Mouse (Mus musculus) liver, adult (tissue): ENCODE measurements at regions not wholly inside any gene's neighbourhood (a gene's known extent, or its start where the extent isn't known, plus 50 kb on each side); places are given as distances from the start of the nearest gene placed in this dataset.
A peak's percentile ranks its signal among the peaks of the same experiment; 100 is the strongest.

ENCODE experiments used
- GATA4 ChIP-seq: IDR thresholded peaks from 2 replicates; pipeline ENCODE4 v1.6.1; 2014; ENCODE audit warnings: mild to moderate bottlenecking, low read length; ENCODE audit not compliant: insufficient replicate concordance

GRCm38 (mm10) chr16:30793378-30793753 is 193.8 kb downstream of the Fam43a start:
- TF ChIP-seq GATA4 = no peak

DNA sequence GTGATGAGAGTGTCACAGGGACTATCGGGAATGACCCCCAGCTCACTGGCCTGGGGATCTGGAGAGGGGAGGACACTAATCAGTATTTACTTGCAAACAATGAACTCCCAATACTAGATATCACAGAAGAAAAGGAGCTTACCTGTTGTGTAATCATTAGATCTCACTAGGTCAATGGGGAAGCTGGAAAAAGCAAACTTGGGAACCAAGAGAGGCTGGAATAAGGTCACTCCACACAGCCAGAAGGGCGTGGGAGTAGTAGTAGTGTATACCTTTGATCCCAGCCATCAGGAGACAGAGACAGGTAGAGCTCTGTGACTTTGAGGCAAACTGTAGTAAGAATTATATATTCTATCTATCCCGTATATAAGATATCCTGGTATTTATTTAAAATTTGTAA is 194.3 kb downstream of the Fam43a start:
- TF ChIP-seq GATA4 = no peak

- TF ChIP-seq GATA4 = no peak; the same call in 1 of the 2 replicates
These were observed 196.0 kb downstream of the Fam43a start for GRCm38 (mm10) chr16:30795501-30795904.

DNA sequence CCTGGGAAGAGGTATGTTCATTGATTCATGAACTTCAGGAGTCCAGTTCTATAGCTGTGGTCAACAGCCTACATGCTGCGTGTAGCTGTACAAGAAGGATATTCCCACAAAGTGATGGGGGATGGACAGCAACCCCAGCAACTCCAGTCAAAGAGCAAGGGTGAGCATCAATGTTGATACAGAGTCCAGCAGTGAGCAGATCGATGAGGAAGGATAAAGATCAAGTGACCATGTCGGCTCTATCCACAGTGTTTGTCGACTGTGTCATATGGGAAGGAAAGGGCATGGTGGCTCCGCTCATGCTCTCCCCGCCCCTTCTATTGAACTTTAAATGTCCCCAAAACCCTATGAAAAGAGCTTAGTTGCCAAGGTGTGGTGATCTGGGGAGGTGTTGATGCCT is 196.6 kb downstream of the Fam43a start:
- TF ChIP-seq GATA4 = 0 out of 2 replicates have a peak, but pooled peaks have one; percentile 6

DNA sequence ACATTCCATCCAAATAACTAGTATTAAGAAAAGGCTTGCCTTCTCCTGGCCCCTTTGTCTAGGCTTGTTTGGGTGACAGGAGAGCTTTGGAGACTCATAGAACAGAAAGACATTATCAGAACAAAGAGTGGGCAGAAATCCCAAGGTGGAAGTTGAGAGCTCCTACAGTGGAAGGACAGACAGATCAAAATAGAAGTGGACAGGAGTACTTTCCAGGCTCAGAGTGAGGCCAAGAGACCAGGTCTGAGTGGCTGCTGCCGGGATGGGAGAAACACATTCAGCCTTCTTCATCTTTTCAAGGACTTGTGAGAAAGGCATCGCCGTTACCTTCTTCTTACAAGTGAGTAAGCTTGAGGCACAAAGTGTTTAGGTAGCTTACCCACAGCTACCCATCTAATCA is 197.5 kb downstream of the Fam43a start:
- no peak for TF ChIP-seq GATA4

DNA sequence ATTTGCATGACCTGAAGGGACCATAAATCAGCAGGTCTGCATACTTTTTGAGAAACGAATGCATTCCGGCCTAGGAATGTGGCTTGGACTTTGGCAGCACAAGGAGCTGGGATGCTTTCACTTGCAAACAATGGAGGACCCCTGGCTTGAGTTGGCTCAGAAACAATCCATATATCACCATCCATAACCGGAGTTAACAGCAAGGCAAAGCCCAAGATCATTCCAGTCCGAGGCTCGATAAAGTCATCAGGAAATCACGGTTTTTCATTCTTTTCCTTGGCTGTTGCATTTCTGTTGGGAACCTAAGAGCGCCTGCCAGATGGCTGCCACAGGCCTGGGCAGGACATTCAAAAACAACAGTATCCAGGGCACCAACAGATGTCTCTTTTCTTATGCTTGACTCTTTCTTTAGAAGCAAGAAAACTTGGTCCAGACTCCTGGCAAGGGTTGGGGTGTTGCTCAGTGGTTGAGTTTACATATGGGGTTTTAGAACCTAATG is 198.5 kb downstream of the Fam43a start:
- no peak for TF ChIP-seq GATA4

GRCm38 (mm10) chr16:30798536-30798935 is 199.0 kb downstream of the Fam43a start:
- TF ChIP-seq GATA4 = no peak

DNA sequence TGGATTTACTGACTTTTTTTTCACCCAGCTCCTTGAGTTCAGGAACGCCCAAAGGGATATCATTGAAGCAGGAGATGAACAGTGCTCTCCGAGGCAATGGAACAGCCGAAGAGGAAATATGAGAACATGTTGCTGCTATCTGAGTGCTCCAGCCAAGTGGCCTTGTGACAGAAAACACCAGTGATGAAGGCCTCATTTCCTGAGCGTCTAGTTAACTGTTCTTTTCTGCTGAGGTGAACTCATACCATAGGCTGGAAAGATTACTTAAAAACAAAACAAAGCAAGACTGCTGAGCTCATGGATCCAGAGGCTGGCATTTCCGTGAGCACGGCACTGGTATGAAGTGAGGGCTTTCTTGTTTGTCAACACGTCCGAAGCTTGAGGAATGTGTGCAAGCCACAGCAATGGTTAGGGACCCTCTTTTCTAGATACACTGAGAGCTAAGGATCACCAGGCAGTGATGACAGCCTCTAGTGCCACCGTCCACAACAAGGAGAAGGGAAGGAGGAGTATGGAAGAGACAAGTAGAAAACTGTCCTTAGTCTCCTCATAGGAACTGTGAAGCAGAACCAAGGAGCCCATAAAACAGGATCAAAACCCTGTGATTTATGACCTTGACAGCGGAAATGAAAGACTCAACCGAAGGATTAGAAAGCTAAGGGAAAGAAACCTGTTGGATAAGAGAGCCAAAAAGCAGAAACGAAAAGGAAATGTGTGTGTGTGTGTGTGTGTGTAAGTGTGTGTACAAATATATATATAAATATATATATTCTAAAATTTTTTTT is 200.4 kb downstream of the Fam43a start:
- peak; percentile 76 for TF ChIP-seq GATA4

GRCm38 (mm10) chr16:30804018-30804417 is 204.5 kb downstream of the Fam43a start:
- no peak for TF ChIP-seq GATA4

- no peak for TF ChIP-seq GATA4
These were observed 219.1 kb downstream of the Fam43a start for GRCm38 (mm10) chr16:30818541-30819120.

DNA sequence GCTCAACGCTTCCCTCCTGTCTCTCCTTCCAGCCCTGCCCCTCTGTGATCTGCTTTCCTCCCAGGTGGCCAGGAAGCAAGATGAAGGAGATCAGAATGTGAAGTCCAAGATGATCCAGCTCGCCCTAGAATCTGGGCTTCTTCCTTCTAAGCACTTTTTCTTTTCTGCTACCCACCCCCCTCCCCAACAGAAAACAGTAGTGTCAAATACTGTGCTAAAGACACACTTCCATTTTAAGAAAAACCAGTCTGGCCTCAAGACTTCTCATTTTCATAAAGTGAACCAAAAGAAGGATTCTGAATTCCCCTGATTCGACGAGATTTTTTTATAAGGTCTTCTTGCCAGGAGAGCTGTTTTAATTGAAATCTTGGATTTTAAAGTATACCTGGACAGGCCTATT is 219.8 kb downstream of the Fam43a start:
- no peak for TF ChIP-seq GATA4

- TF ChIP-seq GATA4 = no peak
These were observed 220.7 kb downstream of the Fam43a start for GRCm38 (mm10) chr16:30820234-30820633.

- no peak for TF ChIP-seq GATA4
These were observed 221.2 kb downstream of the Fam43a start for GRCm38 (mm10) chr16:30820761-30821160.

GRCm38 (mm10) chr16:30821191-30821910 is 221.8 kb downstream of the Fam43a start:
- no peak; the same call in 1 of the 2 replicates for TF ChIP-seq GATA4

- TF ChIP-seq GATA4 = no peak
These were observed 222.5 kb downstream of the Fam43a start for GRCm38 (mm10) chr16:30821911-30822578.

DNA sequence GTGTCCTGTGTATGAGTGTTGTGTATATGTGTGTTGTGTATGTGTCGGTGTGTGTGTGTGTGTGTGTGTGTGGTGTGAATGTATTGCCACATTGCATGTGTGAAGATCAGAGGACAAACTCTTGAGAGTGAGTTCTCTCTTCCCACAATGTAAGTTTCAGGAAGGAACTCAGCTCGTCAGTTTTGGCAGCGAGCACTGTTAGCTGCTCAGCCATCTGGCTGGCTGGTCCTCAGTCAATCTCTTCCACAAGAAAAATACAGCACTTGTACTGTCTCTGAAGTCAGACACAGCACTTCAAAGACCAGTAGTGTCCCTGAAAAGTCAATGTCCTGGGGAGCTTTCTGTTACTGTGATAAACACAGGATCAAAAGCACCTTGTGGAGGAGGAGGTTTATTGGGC is 226.6 kb downstream of the Fam43a start:
- no peak for TF ChIP-seq GATA4
